Mouse (Mus musculus): ENCODE measurements around the gene Palb2. TPM values are rescaled to one million over a fixed set of nuclear protein-coding genes. Genes with fewer than 3 reads are reported as not detected.

Palb2 gene
- polyA plus RNA-seq, 1 experiment, result 1.6 TPM

GRCm38 (mm10) chr7:122079798-122080554 lies 52.8 kb downstream of the Palb2 start:
- no peak overlapping the region for H3K4me3 ChIP-seq (ENCODE audit: insufficient read depth, low read length)
- TF ChIP-seq CTCF (IDR thresholded peaks at IDR 0.05; ENCODE audit: extremely low read depth, insufficient read depth, low read length), result no peak
- no peak for TF ChIP-seq POLR2A (IDR thresholded peaks at IDR 0.05; ENCODE audit: extremely low read depth, insufficient read depth, low read length)
- peaks cover 3% of the 10 kb centered on the region; the same call in 1 of the 2 replicates for H3K4me1 ChIP-seq (ENCODE audit: control insufficient read depth, insufficient read depth, low read length)
- no peak overlapping the region for H3K27ac ChIP-seq (ENCODE audit: insufficient read depth, low read length)

DNA sequence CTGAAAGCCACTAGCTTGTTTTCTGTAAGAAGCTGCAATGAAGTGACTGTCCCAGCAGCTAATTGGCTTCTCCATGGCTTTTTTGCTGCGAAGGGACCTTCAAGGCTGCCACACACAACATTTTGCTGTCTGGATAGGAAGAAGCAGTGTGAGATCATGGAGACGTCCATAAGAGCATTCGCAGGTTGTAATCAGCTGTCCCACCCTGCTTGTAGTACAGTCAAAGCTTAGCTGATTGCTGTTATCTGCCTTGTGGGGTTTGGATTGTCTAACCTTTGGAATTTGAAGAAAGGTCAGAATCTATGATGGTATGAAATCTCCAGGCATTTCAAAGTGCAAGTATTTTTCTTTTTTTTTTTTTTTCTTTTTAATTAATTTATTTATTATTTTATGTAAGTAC lies 58.4 kb downstream of the Palb2 start:
- no peak overlapping the region for H3K4me3 ChIP-seq (ENCODE audit: insufficient read depth, low read length)
- H3K27ac ChIP-seq (ENCODE audit: insufficient read depth, low read length), result no peak overlapping the region
- TF ChIP-seq POLR2A (IDR thresholded peaks at IDR 0.05; ENCODE audit: extremely low read depth, insufficient read depth, low read length) (no peak), CTCF (IDR thresholded peaks at IDR 0.05; ENCODE audit: extremely low read depth, insufficient read depth, low read length) (no peak)
- peaks cover 4% of the 10 kb centered on the region for H3K4me1 ChIP-seq (ENCODE audit: control insufficient read depth, insufficient read depth, low read length)

- TF ChIP-seq CTCF (IDR thresholded peaks at IDR 0.05; ENCODE audit: extremely low read depth, insufficient read depth, low read length) (no peak; the same call in 1 of the 2 replicates), POLR2A (IDR thresholded peaks at IDR 0.05; ENCODE audit: extremely low read depth, insufficient read depth, low read length) (no peak)
- peaks cover 9% of the 10 kb centered on the region for H3K4me1 ChIP-seq (ENCODE audit: control insufficient read depth, insufficient read depth, low read length)
- H3K4me3 ChIP-seq (ENCODE audit: insufficient read depth, low read length), result peak overlapping the region; percentile 74
- H3K27ac ChIP-seq (ENCODE audit: insufficient read depth, low read length), result peak overlapping the region; percentile 68
Measured at GRCm38 (mm10) chr7:122067517-122068381, 65.0 kb downstream of the Palb2 start.

DNA sequence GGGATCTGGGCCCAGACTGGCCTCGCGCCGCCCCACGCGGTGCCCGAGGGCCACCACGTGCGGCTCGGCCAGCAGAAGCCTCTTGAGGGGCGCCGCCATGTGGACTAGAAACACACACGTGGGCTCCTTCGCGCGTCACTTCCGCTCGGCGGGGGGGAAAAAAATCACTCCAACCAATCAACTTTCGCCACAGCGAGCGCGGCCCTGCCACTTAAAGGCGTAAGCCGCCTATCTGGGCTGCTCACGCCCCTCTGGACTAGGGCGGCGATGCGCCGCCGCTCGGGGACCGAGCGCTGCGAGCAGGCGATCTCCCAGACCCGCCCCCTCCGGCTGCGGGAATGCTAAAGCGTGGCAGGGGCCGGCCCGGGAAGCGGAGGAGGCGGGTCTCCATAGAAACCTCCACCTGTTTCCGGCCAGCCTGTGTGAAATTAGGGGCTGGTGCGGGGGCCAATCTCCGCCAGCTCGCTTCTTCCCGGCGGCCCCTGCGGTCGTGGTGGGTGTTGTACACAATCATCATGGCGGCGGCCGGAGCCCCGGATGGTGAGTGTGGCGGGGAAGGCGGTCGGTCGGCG lies 65.8 kb downstream of the Palb2 start, which contains the start of the genes Ubfd1 and Ears2:
TSS of gene Ubfd1 (plus strand) at position 231 of the 572 bp plus-strand sequence.
TSS of gene Ears2 (minus strand) at position 319 of the 572 bp plus-strand sequence.
- Histone ChIP-seq H3K4me1 (ENCODE audit: control insufficient read depth, insufficient read depth, low read length) (peaks cover 9% of the 10 kb centered on the region), H3K27ac (ENCODE audit: insufficient read depth, low read length) (peak within 1 kb of the TSS; percentile 93), H3K4me3 (ENCODE audit: insufficient read depth, low read length) (peak within 1 kb of the TSS; percentile 74)
- TF ChIP-seq CTCF (IDR thresholded peaks at IDR 0.05; ENCODE audit: extremely low read depth, insufficient read depth, low read length) (no peak), POLR2A (IDR thresholded peaks at IDR 0.05; ENCODE audit: extremely low read depth, insufficient read depth, low read length) (peak; percentile 29; the same call in 1 of the 2 replicates)

GRCm38 (mm10) chr7:122066102-122066944 lies 66.5 kb downstream of the Palb2 start:
- no peak for TF ChIP-seq CTCF (IDR thresholded peaks at IDR 0.05; ENCODE audit: extremely low read depth, insufficient read depth, low read length)
- 0 out of 2 replicates have a peak, but pooled peaks have one; percentile 29 for TF ChIP-seq POLR2A (IDR thresholded peaks at IDR 0.05; ENCODE audit: extremely low read depth, insufficient read depth, low read length)
- Histone ChIP-seq H3K4me3 (ENCODE audit: insufficient read depth, low read length) (peak overlapping the region; percentile 74), H3K4me1 (ENCODE audit: control insufficient read depth, insufficient read depth, low read length) (peaks cover 9% of the 10 kb centered on the region), H3K27ac (ENCODE audit: insufficient read depth, low read length) (peak overlapping the region; percentile 93)

- Histone ChIP-seq H3K27ac (ENCODE audit: insufficient read depth, low read length) (no peak overlapping the region), H3K4me1 (ENCODE audit: control insufficient read depth, insufficient read depth, low read length) (peaks cover 8% of the 10 kb centered on the region), H3K4me3 (ENCODE audit: insufficient read depth, low read length) (no peak overlapping the region)
- TF ChIP-seq CTCF (IDR thresholded peaks at IDR 0.05; ENCODE audit: extremely low read depth, insufficient read depth, low read length), result no peak
- TF ChIP-seq POLR2A (IDR thresholded peaks at IDR 0.05; ENCODE audit: extremely low read depth, insufficient read depth, low read length), result no peak
Measured at GRCm38 (mm10) chr7:122065656-122066055, 67.1 kb downstream of the Palb2 start.

Other genes starting within 250 kb of the Palb2 start
- 28.9 and 30.9 TPM in 2 replicates for gene Cog7, start 151.3 kb downstream of the Palb2 start, polyA plus RNA-seq (2012; rRNA removed)
- gene Gga2, start 111.8 kb downstream of the Palb2 start, polyA plus RNA-seq (2012; rRNA removed), result 31.0 and 31.5 TPM in 2 replicates
- gene Ubfd1, start 65.8 kb downstream of the Palb2 start, polyA plus RNA-seq (2012; rRNA removed), result 41.4 and 42.2 TPM in 2 replicates
- 4.8 and 6.0 TPM in 2 replicates for gene Ears2, start 65.7 kb downstream of the Palb2 start, polyA plus RNA-seq (2012; rRNA removed)
- gene Ndufab1, start 31.1 kb downstream of the Palb2 start, polyA plus RNA-seq (2012; rRNA removed), result 199 and 201 TPM in 2 replicates
- 124 and 126 TPM in 2 replicates for gene Dctn5, start 56 bp upstream of the Palb2 start, polyA plus RNA-seq (2012; rRNA removed)
- 3.3 and 3.7 TPM in 2 replicates for gene Plk1, start 26.5 kb upstream of the Palb2 start, polyA plus RNA-seq (2012; rRNA removed)
- gene Ern2, start 53.2 kb upstream of the Palb2 start, polyA plus RNA-seq (2012; rRNA removed), result 0.10 and 0.13 TPM in 2 replicates
- gene Chp2, start 86.5 kb upstream of the Palb2 start, polyA plus RNA-seq (2012; rRNA removed), result 2.2 and 2.3 TPM in 2 replicates
- 767 and 768 TPM in 2 replicates for gene Prkcb, start 155.8 kb upstream of the Palb2 start, polyA plus RNA-seq (2012; rRNA removed)